Mouse (Mus musculus) intestine, embryonic 14.5 days (tissue): ENCODE measurements around the gene Lrp8. TPM values are rescaled to one million over a fixed set of nuclear protein-coding genes. Genes with fewer than 3 reads are reported as not detected.

Experiments used
- ATAC-seq: fragments of 200-750 bp; cut with Nextera tagmentation; replicated peaks from 2 replicates; pipeline ENCODE4 v1.8.0; 2017; ENCODE audit warnings: low read depth, moderate number of reproducible peaks, moderate TSS enrichment, moderate library complexity; ENCODE audit not compliant: low FRiP score, low TSS enrichment
- DNase-seq: peaks from one replicate; pipeline ENCODE4 v3.0.0-alpha.2; 2018; ENCODE audit warnings: low spot score
- H3K27ac ChIP-seq: fragments of 300-500 bp; sonication (generic); 2 replicates; pipeline ENCODE4 v1.5.1; 2014; ENCODE audit warnings: low read depth, mild to moderate bottlenecking, control low read depth
- H3K27me3 ChIP-seq: fragments of 300-500 bp; sonication (generic); replicated peaks from 2 replicates; pipeline ENCODE4 v1.6.1; 2014; ENCODE audit warnings: low read length, control low read depth; ENCODE audit not compliant: control insufficient read depth, insufficient read depth
- H3K36me3 ChIP-seq: fragments of 300-500 bp; sonication (generic); 2 replicates; pipeline ENCODE4 v1.6.1; 2014; ENCODE audit warnings: low read length, control low read depth; ENCODE audit not compliant: control insufficient read depth, insufficient read depth
- H3K4me1 ChIP-seq: fragments of 300-500 bp; sonication (generic); replicated peaks from 2 replicates; pipeline ENCODE4 v1.6.1; 2014; ENCODE audit warnings: low read length, control low read depth, mixed read lengths; ENCODE audit not compliant: control insufficient read depth, insufficient read depth
- H3K4me2 ChIP-seq: fragments of 300-500 bp; sonication (generic); 2 replicates; pipeline ENCODE4 v1.6.1; 2014; ENCODE audit warnings: low read length
- H3K4me3 ChIP-seq: fragments of 300-500 bp; sonication (generic); 2 replicates; pipeline ENCODE4 v1.5.1; 2014; ENCODE audit warnings: low read depth, low read length, control low read depth, mixed read lengths
- H3K9ac ChIP-seq: fragments of 300-500 bp; sonication (generic); 2 replicates; pipeline ENCODE4 v1.6.1; 2014; ENCODE audit warnings: mild to moderate bottlenecking, low read length
- H3K9me3 ChIP-seq: fragments of 300-500 bp; sonication (generic); 2 replicates; pipeline ENCODE4 v1.6.1; 2016; ENCODE audit warnings: low read length, control low read depth; ENCODE audit not compliant: control insufficient read depth
- WGBS: fragments of 180-500 bp; shearing (Covaris S2); extraction: QIAGEN DNeasy Blood & Tissue Kit; methylation state at CpG from one replicate; pipeline ENCODE4 v1.1.7; 2014; 5-methylcytosine and 5-hydroxymethylcytosine counted together
- polyA plus RNA-seq: library from polyadenylated mRNA; unstranded; fragments of >200 nt; fragmentation: Nextera tagmentation; extraction: Ambion mirVana; gene quantifications from 2 replicates; pipeline ENCODE4 v1.2.1, GENCODE M21; 2014

The Lrp8 gene
- polyA plus RNA-seq, 1 experiment from 2014 or later, result 5.1 TPM

DNA sequence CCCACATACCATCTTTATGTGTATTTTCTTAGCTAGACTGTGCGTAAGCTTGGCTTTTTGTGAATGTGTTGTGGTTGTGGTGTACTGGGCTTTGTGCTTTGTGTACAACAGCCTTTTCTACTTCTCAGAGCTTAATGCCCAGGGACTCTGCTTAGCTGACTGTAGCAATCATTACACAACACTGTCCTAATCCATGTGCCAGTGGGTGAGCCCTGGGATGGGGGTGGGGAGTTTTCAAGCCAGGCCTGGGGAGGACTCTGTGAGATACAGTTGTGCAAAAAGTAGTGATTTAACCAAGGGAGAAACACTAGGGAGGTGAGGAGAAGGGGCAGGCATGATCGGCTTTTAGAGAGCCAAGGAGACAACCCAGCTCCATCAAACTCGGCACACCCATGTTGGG, 98.1 kb downstream of the Lrp8 start:
- Histone ChIP-seq H3K27ac (no peak overlapping the region), H3K36me3 (peaks cover 56% of the 10 kb centered on the region)
- WGBS, result 94% methylated on average over 3 of the region's 3 CpGs

DNA sequence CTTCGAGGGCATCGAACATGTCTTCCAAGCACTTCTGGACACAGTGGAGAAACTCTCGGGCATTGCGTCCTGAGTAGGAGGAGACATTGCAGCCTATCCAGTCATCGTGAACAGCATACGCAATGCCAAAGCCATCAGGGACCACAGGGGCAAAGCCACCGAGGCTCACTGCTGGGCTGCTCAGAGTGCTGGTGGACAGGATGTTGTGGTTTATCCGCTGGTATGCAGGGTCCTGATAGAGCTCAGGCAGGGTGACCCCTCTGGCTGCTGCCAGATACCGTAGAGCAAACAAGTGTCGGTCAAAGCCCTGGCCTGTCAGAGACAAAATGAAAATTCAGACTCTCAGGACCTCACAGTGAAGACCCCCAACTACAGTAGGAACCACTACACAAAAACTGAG, 102.2 kb downstream of the Lrp8 start:
- peaks cover 55% of the 10 kb centered on the region for H3K36me3 ChIP-seq
- ATAC-seq, result no peak
- no peak for DNase-seq
- 91% methylated on average over 10 of the region's 10 CpGs for WGBS
- no peaks in the 10 kb centered on the region for H3K4me1 ChIP-seq
- H3K4me3 ChIP-seq, result no peak overlapping the region
- no peak overlapping the region for H3K27ac ChIP-seq
- H3K9me3 ChIP-seq, result no peaks in the 10 kb centered on the region
- H3K9ac ChIP-seq, result no peak overlapping the region
- H3K4me2 ChIP-seq, result no peak overlapping the region
- no peaks in the 10 kb centered on the region for H3K27me3 ChIP-seq

More for the DNA sequence above, 98.1 kb downstream of the Lrp8 start:
- ATAC-seq (no peak), DNase-seq (no peak)
- Histone ChIP-seq H3K9ac (no peak overlapping the region), H3K9me3 (no peaks in the 10 kb centered on the region), H3K4me3 (no peak overlapping the region), H3K4me2 (no peak overlapping the region), H3K4me1 (no peaks in the 10 kb centered on the region), H3K27me3 (no peaks in the 10 kb centered on the region)

GRCm38 (mm10) chr4:107906561-107906960, 104.5 kb downstream of the Lrp8 start:
- Histone ChIP-seq H3K4me2 (no peak overlapping the region), H3K36me3 (peaks cover 74% of the 10 kb centered on the region), H3K4me1 (no peaks in the 10 kb centered on the region), H3K27me3 (no peaks in the 10 kb centered on the region), H3K4me3 (no peak overlapping the region), H3K27ac (no peak overlapping the region), H3K9ac (no peak overlapping the region), H3K9me3 (no peaks in the 10 kb centered on the region)
- WGBS, result 91% methylated on average over 9 of the region's 9 CpGs
- ATAC-seq (no peak), DNase-seq (no peak)

- DNase-seq, result no peak
Observed at GRCm38 (mm10) chr4:107910020-107910419, 108.0 kb downstream of the Lrp8 start.

DNA sequence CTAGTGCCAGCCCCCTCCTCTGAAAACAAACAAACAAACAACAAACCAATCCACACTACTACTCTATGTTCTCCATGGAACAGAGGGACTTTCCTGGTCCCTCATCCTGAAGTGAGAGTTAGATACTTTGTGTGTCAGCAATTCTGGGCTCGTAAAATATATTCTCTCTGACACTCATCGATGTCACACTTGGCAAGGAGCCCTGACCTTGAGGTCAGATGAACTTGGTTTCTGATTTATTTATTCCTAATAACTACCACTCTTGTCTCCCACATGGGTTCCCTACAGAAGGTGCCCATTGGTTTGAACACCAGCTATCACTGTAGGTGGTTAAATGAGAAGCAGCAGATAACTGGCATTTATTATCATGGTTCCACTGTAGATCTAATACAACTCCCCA, 118.3 kb downstream of the Lrp8 start:
- no peaks in the 10 kb centered on the region for H3K27me3 ChIP-seq
- ATAC-seq (no peak), DNase-seq (no peak)
- no peak overlapping the region for H3K4me2 ChIP-seq
- no peak overlapping the region for H3K27ac ChIP-seq
- H3K9me3 ChIP-seq, result no peaks in the 10 kb centered on the region
- H3K36me3 ChIP-seq, result no peaks in the 10 kb centered on the region
- peaks cover 22% of the 10 kb centered on the region for H3K4me1 ChIP-seq
- H3K4me3 ChIP-seq, result no peak overlapping the region
- no peak overlapping the region for H3K9ac ChIP-seq
- WGBS, result 80% methylated on average over 2 of the region's 2 CpGs

More at GRCm38 (mm10) chr4:107910020-107910419, 108.0 kb downstream of the Lrp8 start:
- Histone ChIP-seq H3K27me3 (no peaks in the 10 kb centered on the region), H3K27ac (no peak overlapping the region), H3K4me2 (no peak overlapping the region), H3K9me3 (no peaks in the 10 kb centered on the region), H3K4me3 (no peak overlapping the region), H3K36me3 (peaks cover 79% of the 10 kb centered on the region), H3K9ac (no peak overlapping the region), H3K4me1 (no peaks in the 10 kb centered on the region)
- no peak for ATAC-seq
- WGBS, result 90% methylated on average over 4 of the region's 4 CpGs

DNA sequence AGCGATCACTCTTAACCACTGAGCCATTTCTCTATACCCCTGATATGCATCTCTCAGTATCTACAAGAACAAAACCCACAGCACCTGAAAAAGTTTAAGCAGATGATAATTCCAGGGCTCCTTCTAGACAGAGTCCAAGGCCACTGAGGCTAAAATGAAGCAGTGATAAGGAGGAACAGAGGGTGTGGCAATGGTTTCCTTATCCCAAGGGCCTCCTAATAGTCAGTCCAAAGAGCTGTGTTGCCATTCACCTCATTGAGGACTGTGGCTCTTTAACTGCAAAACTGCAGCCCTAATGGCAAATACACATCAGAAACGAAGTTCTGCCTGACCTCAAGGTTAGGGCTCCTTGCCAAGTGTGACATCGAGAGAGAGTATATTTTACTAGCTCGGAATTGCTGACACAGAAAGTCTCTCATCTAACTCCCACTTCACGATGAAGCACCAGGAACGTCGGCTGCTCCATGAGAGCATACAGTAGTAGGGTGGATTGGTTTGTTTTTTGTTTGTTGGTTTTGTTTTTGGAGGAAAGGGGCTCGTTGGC, 119.2 kb downstream of the Lrp8 start:
- Histone ChIP-seq H3K9ac (no peak overlapping the region), H3K9me3 (no peaks in the 10 kb centered on the region), H3K4me1 (peaks cover 22% of the 10 kb centered on the region), H3K4me3 (no peak overlapping the region), H3K27me3 (no peaks in the 10 kb centered on the region), H3K4me2 (peak overlapping the region; percentile 2; the same call in 1 of the 2 replicates), H3K27ac (peak overlapping the region; percentile 17; the same call in 1 of the 2 replicates), H3K36me3 (no peaks in the 10 kb centered on the region)
- 58% methylated on average over 8 of the region's 8 CpGs for WGBS
- ATAC-seq (no peak), DNase-seq (no peak)

DNA sequence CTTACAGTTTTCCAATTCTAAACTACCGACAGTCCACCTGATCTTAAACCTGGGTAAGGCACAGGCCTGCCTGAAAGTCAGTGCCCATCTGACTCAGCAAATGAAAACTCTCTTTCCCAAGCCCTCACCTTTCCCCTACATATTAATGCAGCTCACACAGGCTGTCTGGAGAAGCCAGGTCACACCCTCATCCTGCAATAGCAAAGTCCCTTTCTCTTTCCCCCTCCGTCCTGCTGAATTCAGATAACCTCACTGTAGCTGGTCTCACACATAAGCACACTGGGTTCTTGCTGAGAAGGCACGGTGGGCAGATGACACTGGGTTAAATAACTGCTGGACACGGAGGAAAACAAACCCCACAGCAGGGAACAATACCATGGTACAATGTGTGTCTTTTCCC, 119.9 kb downstream of the Lrp8 start:
- Histone ChIP-seq H3K36me3 (no peaks in the 10 kb centered on the region), H3K4me2 (peak overlapping the region; percentile 75), H3K4me1 (peaks cover 22% of the 10 kb centered on the region), H3K9ac (no peak overlapping the region), H3K4me3 (no peak overlapping the region), H3K9me3 (no peaks in the 10 kb centered on the region), H3K27me3 (no peaks in the 10 kb centered on the region), H3K27ac (peak overlapping the region; percentile 17; the same call in 1 of the 2 replicates)
- 62% methylated on average over 4 of the region's 4 CpGs for WGBS
- ATAC-seq (no peak), DNase-seq (no peak)

- Histone ChIP-seq H3K4me1 (peaks cover 22% of the 10 kb centered on the region), H3K4me2 (peak within 1 kb of the TSS; percentile 75), H3K27me3 (no peaks in the 10 kb centered on the region), H3K36me3 (no peaks in the 10 kb centered on the region), H3K9ac (peak within 1 kb of the TSS; percentile 86), H3K9me3 (no peaks in the 10 kb centered on the region), H3K4me3 (peak within 1 kb of the TSS; percentile 73), H3K27ac (peak within 1 kb of the TSS; percentile 73)
- peak; percentile 97 for ATAC-seq
- DNase-seq, result peak; percentile 98
- under 1% methylated on average over 38 of the region's 38 CpGs for WGBS
Observed at GRCm38 (mm10) chr4:107923145-107923802, 121.2 kb downstream of the Lrp8 start, which contains the start of gene Cpt2. TSS of gene Cpt2 (minus strand) at chr4:107923610.

- peak overlapping the region; percentile 73 for H3K4me3 ChIP-seq
- peak overlapping the region; percentile 73 for H3K27ac ChIP-seq
- no peak overlapping the region for H3K9ac ChIP-seq
- ATAC-seq (peak; percentile 44), DNase-seq (no peak)
- peaks cover 22% of the 10 kb centered on the region for H3K4me1 ChIP-seq
- H3K36me3 ChIP-seq, result no peaks in the 10 kb centered on the region
- H3K9me3 ChIP-seq, result no peaks in the 10 kb centered on the region
- H3K4me2 ChIP-seq, result peak overlapping the region; percentile 75
- H3K27me3 ChIP-seq, result no peaks in the 10 kb centered on the region
- WGBS, result 47% methylated on average over 7 of the region's 7 CpGs
Observed at GRCm38 (mm10) chr4:107923803-107924194, 121.7 kb downstream of the Lrp8 start.
